Mouse (Mus musculus) layer of hippocampus, adult 2 months (tissue): Measurements from ENCODE around the gene Cipc. TPM values are rescaled to one million over a fixed set of nuclear protein-coding genes. Genes with fewer than 3 reads are reported as not detected.

ENCODE experiments used
- DNase-seq, 2 experiments: peaks; one replicate each; pipeline ENCODE4 v3.0.0; 2022; ENCODE audit warnings: low spot score in 2 of 2
- H3K27ac ChIP-seq: fragments of 200-600 bp; 2 replicates; pipeline ENCODE4 v1.8.1; 2022
- H3K4me3 ChIP-seq: fragments of 200-600 bp; 2 replicates; pipeline ENCODE4 v1.8.1; 2022; ENCODE audit warnings: mild to moderate bottlenecking
- CTCF ChIP-seq: fragments of 200-600 bp; conservative IDR thresholded peaks from 2 replicates; pipeline ENCODE4 v1.8.1; 2022; ENCODE audit warnings: antibody characterized with exemption, mild to moderate bottlenecking, moderate library complexity
- total RNA-seq, 2 experiments: library from RNA; stranded (reverse); gene quantifications; 2 replicates each; pipeline ENCODE4 v1.2.3; 2021

The Cipc gene
- total RNA-seq, 2 experiments from 2014 or later, result 73.4 to 83.6 TPM

GRCm38 (mm10) chr12:86936587-86937343 lies 10.1 kb upstream of the Cipc start:
- no peak for TF ChIP-seq CTCF
- DNase-seq, result no peak
- Histone ChIP-seq H3K27ac (0 out of 2 replicates have a peak overlapping the region, but pooled peaks have one; percentile 28), H3K4me3 (no peak overlapping the region)

- no peak for TF ChIP-seq CTCF
- DNase-seq, result no peak
- peak overlapping the region; percentile 55; the same call in 1 of the 2 replicates for H3K27ac ChIP-seq
- no peak overlapping the region for H3K4me3 ChIP-seq
Observed at GRCm38 (mm10) chr12:86938571-86938970, 8.3 kb upstream of the Cipc start.

GRCm38 (mm10) chr12:86941173-86941572 lies 5.7 kb upstream of the Cipc start:
- Histone ChIP-seq H3K4me3 (peak overlapping the region; percentile 22), H3K27ac (peak overlapping the region; percentile 88)
- no peak for DNase-seq
- peak; percentile 27; the same call in 1 of the 2 replicates for TF ChIP-seq CTCF

GRCm38 (mm10) chr12:86941734-86942486 lies 4.9 kb upstream of the Cipc start:
- DNase-seq, result peak in 1 of 2 experiments; percentile 74
- TF ChIP-seq CTCF, result no peak

GRCm38 (mm10) chr12:86943421-86943820 lies 3.4 kb upstream of the Cipc start:
- TF ChIP-seq CTCF, result no peak
- H3K27ac ChIP-seq, result peak overlapping the region; percentile 33; the same call in 1 of the 2 replicates
- DNase-seq, result no peak

More at GRCm38 (mm10) chr12:86941734-86942486, 4.9 kb upstream of the Cipc start:
- Histone ChIP-seq H3K27ac (peak overlapping the region; percentile 88), H3K4me3 (no peak overlapping the region; the same call in 1 of the 2 replicates)

GRCm38 (mm10) chr12:86945126-86945525 lies 1.7 kb upstream of the Cipc start:
- Histone ChIP-seq H3K4me3 (no peak overlapping the region), H3K27ac (peak overlapping the region; percentile 99)
- peak; percentile 92 for TF ChIP-seq CTCF
- DNase-seq, result peak; percentile 78 to 83

More at GRCm38 (mm10) chr12:86943421-86943820, 3.4 kb upstream of the Cipc start:
- H3K4me3 ChIP-seq, result no peak overlapping the region

- no peak for TF ChIP-seq CTCF
- Histone ChIP-seq H3K27ac (peak overlapping the region; percentile 99), H3K4me3 (peak overlapping the region; percentile 69)
- DNase-seq, result no peak
Observed at GRCm38 (mm10) chr12:86946301-86946781, 502 bp upstream of the Cipc start.

GRCm38 (mm10) chr12:86947681-86948401 lies 998 bp downstream of the Cipc start:
- Histone ChIP-seq H3K4me3 (peak overlapping the region; percentile 69), H3K27ac (peak overlapping the region; percentile 99)
- DNase-seq, result peak in 1 of 2 experiments; percentile 59
- no peak for TF ChIP-seq CTCF

GRCm38 (mm10) chr12:86948627-86949026 lies 1.8 kb downstream of the Cipc start:
- Histone ChIP-seq H3K4me3 (peak overlapping the region; percentile 69), H3K27ac (peak overlapping the region; percentile 99)
- no peak for TF ChIP-seq CTCF
- no peak for DNase-seq

GRCm38 (mm10) chr12:86949501-86949900 lies 2.7 kb downstream of the Cipc start:
- peak overlapping the region; percentile 99 for H3K27ac ChIP-seq
- H3K4me3 ChIP-seq, result peak overlapping the region; percentile 69
- no peak for DNase-seq
- no peak for TF ChIP-seq CTCF

- DNase-seq, result no peak
Observed at GRCm38 (mm10) chr12:86950161-86950960, 3.5 kb downstream of the Cipc start.

GRCm38 (mm10) chr12:86950961-86951360 lies 4.1 kb downstream of the Cipc start:
- Histone ChIP-seq H3K4me3 (no peak overlapping the region), H3K27ac (peak overlapping the region; percentile 99)
- no peak for DNase-seq
- no peak for TF ChIP-seq CTCF

More at GRCm38 (mm10) chr12:86950161-86950960, 3.5 kb downstream of the Cipc start:
- peak overlapping the region; percentile 99 for H3K27ac ChIP-seq
- TF ChIP-seq CTCF, result no peak
- peak overlapping the region; percentile 69 for H3K4me3 ChIP-seq
